Mouse (Mus musculus) cerebellum, postnatal 14 days (tissue): ENCODE measurements around the gene Ublcp1.
"Not testable (repeated sequence)": the region's sequence is repeated elsewhere in the genome, so short reads cannot be mapped to it uniquely, and the experiment has no call there.

Experiments
- DNase-seq, 2 experiments: peaks; one replicate each; pipeline ENCODE4 v3.0.0; 2021; ENCODE audit warnings: mixed read lengths in 2 of 2

The Ublcp1 gene

GRCm38 (mm10) chr11:44489117-44489516 is 18.8 kb upstream of the Ublcp1 start:
- no peak for DNase-seq

GRCm38 (mm10) chr11:44485089-44485736 is 14.9 kb upstream of the Ublcp1 start:
- no peak for DNase-seq

- no peak for DNase-seq
Observed at GRCm38 (mm10) chr11:44480246-44480645, 9.9 kb upstream of the Ublcp1 start.

GRCm38 (mm10) chr11:44478382-44478781 is 8.1 kb upstream of the Ublcp1 start:
- DNase-seq = no peak

GRCm38 (mm10) chr11:44476445-44476844 is 6.1 kb upstream of the Ublcp1 start:
- DNase-seq = no peak

- no peak for DNase-seq
Observed at GRCm38 (mm10) chr11:44475467-44475866, 5.2 kb upstream of the Ublcp1 start.

DNA sequence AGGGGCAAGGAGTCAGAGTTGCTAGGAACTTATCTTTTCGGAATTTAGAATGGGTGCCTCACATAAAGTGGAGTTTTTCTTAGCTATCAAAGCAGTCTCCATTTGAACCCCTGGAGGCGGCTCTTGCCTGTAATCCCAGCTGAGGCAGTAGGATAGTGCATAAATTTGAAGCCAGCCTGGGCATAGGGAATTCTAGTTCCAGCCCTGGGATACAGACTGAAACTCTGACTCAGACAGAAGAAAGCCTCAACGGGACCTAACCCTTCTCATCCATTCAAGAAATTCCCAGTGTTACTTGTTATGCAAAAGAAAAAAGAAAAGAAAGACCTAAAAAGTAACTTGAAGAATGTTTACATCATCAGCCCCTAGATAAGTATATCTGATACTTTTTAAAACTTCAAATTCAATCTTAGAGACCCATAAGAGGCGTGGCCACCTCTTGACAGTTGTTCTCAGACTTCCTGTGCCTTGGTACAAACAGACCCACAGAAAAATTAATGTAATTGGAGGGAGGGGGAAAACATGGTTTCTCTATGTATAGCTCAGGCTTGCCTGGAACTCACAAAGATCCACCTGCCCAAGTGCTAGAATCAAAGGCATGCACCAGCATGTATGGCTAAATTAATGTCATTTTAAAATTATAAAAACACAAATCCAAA is 1.2 kb upstream of the Ublcp1 start:
- peak; percentile 6 to 20 for DNase-seq

DNA sequence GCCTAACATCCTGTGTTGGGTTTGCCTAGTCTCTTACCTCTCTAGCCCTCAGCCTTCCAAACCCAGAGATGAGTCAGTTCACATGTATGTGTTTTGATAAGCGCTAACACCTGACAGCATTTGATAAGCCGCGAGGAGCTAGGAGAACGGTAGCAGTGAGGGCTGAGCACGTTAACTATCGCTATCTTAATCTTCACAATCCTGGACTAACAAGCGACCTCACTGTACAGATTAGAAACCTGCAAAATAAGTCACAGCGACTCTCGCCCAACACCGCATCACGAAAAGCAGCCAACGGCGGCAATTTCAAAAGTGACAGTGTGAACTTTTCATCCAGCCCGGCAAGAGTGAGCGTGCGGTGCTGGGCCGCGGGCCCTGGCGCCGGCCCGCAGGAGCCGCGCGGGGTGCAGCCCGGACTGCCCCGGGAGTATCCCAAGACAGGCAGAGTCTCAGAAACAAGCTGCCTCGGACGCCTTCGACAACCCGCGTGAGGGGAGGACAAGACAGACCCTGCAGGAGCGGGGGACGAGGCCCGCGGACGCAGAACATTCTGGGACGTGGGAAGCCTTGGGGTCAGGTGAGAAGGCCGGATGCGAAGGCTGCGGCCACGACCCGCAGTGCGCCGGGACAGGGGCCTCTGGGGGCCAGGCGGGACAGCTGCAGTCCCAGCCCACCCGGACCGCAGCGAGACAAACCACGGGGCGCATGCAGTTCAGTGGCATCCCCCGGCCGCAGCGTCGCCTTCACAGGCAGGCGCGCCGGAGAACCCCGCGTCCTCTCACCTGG is 459 bp downstream of the Ublcp1 start:
- DNase-seq = no peak

DNA sequence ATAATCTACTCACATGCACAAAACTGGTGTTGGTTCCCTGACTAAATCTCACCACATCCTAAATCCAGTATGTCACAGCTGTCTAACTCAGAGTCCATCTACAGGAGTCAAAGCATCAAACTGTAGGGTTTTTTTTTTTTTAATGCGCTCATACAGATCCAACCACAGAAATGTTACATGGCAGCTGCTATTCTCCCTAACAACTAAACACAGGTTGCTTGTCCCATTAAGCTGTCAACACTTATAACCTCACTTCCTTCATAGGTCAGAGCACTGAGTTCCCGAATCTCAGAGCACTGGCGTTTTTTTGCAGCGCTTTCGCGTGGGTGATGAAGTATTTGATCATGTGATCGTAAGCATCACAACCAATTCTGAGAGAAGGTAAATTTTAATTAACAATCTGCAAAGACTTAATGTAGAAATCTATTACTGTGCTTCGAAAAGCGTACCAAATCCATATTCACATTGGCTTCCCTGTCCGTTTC is 1.9 kb downstream of the Ublcp1 start:
- DNase-seq = no peak

- no peak for DNase-seq
Observed at GRCm38 (mm10) chr11:44466949-44467442, 3.3 kb downstream of the Ublcp1 start.

- no peak for DNase-seq
Observed at GRCm38 (mm10) chr11:44461493-44461892, 8.8 kb downstream of the Ublcp1 start.

GRCm38 (mm10) chr11:44453423-44453822 is 16.9 kb downstream of the Ublcp1 start:
- DNase-seq = peak; percentile 78 to 81

DNA sequence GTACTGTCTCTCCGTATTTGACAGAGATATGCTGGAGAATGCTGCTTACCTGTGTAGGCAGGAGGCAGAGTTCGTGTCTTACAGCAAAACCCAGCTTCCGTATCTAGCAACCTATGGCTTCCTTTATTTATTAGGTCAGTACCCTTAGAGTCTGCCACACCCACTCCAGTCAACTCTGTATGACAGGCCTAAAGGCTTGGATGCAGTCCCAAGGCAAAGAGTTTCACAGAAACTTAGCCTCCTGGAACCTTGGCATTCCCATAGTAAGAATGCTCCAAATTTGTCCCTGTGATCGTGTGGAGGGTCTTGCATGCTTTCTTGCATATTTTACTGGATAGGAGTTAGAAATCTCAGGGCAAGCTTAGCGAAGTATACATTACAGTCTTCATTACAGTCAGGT is 18.3 kb downstream of the Ublcp1 start:
- not testable (repeated sequence) for DNase-seq

DNA sequence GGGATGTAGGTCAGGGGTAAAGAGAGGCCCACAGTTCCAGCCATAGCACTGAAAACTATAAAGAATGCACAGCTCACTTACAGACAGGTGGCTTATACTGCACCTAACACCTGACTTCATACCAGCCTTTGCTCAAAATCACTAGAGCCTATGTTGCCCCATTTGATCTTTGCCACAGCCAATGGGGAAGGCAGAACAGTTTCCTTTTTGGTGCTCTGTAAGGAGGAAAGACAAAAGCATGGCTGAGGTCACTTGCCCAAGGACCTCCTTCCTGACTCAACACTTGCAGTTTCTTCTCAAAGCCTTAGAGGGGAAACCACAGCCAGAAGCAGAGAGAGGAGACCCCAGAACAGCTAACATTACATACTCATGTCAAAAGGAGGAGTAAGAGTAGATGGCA is 19.3 kb downstream of the Ublcp1 start:
- no peak for DNase-seq

GRCm38 (mm10) chr11:44437786-44438185 is 32.5 kb downstream of the Ublcp1 start:
- DNase-seq = no peak

- DNase-seq = no peak
Observed at GRCm38 (mm10) chr11:44430036-44430435, 40.3 kb downstream of the Ublcp1 start.

DNA sequence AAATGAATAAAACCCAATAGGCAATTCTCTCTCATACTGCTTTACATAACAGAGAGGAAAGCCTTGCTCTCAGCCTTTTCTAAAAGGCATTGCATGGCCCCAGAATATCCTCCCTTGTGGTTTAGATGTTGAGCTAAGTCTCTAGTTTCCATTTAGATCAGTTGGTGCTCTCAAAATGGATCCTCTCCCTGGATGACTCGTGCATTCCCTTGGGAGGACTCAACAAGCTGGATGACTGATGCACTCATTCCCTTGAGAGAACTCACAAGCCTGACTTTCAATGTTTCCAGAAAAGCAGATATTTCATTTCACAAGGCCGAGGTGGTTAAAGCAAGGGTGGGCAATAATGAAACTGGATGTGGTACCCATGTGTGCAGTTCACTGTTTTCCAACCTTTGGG is 42.3 kb downstream of the Ublcp1 start:
- no peak for DNase-seq

DNA sequence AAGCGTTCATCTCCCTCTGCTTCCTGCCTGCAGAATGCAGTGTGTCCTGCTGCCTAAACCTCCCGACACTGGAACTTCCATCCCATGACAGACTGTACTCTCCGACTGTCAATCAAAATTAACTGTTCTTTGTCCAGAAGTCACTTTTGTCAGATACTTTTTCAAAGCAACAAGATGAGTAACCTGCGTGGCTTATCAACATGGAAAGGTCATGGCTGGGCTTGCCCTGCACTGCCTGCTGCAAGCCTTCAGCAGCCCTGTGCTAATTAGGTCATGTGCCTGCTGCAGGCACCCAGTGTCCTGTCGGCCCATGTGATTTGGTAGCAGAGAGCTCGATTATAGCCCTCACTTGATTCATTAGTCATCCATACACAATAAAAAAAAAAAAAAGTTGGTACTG is 44.7 kb downstream of the Ublcp1 start:
- DNase-seq = no peak

DNA sequence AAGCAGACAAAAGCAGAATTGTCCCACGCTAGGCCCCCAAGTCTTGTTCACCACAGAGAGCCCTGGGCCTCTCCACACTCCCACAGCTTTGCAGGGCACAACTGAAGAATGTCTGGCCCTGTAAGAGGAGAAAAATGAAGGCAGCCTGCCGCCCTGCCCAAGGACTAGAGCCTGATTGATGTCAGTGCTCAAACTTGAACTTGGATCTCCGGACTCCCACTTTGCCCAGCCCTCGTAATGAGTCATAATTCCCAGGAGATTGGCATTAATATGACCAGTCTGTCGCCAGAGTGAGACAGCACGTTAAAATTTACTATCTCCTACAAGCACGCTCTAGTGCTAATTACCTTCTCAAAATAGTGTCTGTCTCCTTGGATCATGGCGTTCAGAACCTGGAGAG is 45.3 kb downstream of the Ublcp1 start:
- no peak for DNase-seq

DNA sequence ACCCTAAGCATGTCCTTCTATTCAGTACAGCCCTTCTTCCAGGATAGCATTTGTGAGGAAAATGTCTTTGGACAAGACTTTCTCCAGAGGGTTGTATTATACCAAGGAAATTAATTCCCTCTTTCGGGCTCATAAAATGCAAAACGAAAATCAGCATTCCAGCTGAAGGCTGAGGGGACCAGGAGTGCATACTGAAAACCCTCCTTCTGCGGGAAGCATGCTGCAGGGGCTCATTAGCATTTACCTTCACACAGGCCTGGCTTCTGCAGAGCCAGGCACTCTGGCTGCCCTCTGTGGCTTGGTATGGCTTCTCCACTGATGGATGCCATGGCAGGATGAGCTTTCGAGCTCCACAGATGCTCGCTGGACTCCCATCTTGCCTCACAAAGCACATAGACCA is 46.3 kb downstream of the Ublcp1 start:
- DNase-seq = no peak

DNA sequence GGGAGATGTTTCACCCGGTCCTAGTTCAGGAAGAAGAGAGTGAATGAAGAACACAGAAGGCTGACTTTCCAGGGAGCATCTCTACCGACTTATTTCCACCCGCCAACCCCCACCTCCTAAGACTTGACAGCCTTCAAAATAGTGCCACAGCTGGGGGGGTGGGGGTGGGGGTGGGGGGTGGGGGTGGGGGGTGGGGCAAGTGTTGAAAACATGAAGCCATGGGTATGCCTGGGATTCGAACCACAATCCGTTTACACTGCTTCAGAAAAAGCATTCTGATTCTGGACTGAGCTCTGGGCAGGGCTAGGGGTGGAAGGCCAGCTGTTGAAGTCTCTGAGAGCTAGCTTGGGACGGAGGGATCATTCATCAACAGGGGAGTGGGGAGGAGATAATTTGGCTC is 47.0 kb downstream of the Ublcp1 start:
- no peak for DNase-seq

DNA sequence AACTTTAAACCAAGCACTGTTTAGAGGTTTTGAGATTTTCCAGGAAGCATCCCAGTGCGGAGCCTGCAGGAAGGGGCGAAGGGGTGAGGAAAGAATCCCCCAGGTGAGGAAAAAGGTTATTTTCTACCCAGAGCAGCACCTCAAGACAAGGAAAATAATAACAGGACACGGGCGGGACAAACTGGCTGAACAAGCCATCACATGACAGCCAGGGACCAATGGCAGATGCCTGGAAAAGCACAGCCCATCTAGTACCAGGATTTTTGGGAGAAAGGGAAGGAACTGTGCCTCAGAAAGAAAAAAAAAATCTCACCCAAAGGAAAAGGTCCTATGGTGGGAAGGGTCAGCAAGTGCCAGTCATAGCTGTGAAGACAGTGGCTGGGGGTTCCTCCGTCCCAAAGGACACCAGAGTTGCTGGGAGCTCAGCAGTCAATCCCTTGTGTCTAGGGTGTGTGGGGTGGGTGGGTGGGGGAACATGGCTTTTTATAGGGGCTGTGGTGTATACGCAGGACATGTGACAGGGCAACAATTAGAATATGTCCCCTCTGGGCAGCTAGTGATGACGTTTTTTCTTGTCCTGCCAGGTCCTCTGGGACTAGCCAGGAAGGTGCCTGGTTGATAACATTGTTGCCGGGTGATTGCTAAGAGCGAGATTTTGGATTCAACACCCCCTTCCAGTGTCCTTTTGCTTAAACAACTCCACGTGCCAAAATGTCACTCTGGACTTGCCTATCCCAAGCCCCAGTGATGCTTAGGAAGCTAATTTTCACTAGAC is 47.8 kb downstream of the Ublcp1 start:
- no peak for DNase-seq

GRCm38 (mm10) chr11:44417403-44417802 is 52.9 kb downstream of the Ublcp1 start:
- no peak for DNase-seq
